Mouse (Mus musculus): ENCODE data around the gene Esrrg. TPM values are rescaled to one million over a fixed set of nuclear protein-coding genes. Genes with fewer than 3 reads are reported as not detected.
A peak's percentile ranks its signal among the peaks of the same experiment; 100 is the strongest.

Esrrg gene
- total and polyA plus RNA-seq, 2 experiments: 1.1 to 4.2 TPM

DNA sequence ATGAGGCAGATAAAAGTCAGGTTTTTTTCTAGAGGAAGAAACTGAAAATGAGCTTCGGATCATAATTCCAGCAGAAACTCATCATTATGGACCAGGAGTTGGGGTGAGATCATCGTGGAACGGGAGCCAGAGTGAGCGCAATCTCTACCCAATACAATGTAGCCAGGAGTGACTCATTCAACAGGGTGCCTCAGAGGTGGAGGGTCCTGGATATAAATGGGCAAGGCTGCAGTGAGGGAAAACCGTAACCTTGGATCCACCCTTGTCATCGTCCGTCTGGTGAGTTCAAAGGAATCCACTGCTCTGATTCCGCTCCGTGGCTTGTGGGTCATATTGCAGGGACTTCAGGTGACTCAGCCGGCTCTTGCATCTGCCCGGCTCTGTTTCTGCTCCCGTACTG lies 131.9 kb downstream of the Esrrg start:
- Histone ChIP-seq H3K27me3 (ENCODE audit: control insufficient read depth, insufficient read depth, low read length) (no peaks in the 10 kb centered on the region), H3K9ac (ENCODE audit: low read depth, low read length) (no peak overlapping the region), H3K4me1 (ENCODE audit: control insufficient read depth, insufficient read depth, low read length) (peaks cover 3% of the 10 kb centered on the region), H3K79me2 (ENCODE audit: control insufficient read depth, insufficient read depth, low read length) (0 out of 2 replicates have a peak, but pooled peaks cover 3% of the 10 kb centered on the region), H3K36me3 (ENCODE audit: control insufficient read depth, insufficient read depth, low read length) (no peaks in the 10 kb centered on the region), H3K4me3 (ENCODE audit: insufficient read depth, low read depth, low read length) (no peak overlapping the region), H3K27ac (replicated peaks; ENCODE audit: insufficient read depth, low read depth, low read length) (no peak overlapping the region)
- TF ChIP-seq CTCF (IDR thresholded peaks at IDR 0.05; ENCODE audit: low read depth, low read length) (no peak), POLR2A (IDR thresholded peaks at IDR 0.05; ENCODE audit: extremely low read depth, insufficient read depth, low read length) (no peak)
- 90% methylated on average over 12 of the region's 12 CpGs for WGBS
- DNase-seq (ENCODE audit: extremely low read depth, low read depth, low spot score): no peak

- Histone ChIP-seq H3K9ac (ENCODE audit: low read depth, low read length) (no peak overlapping the region), H3K79me2 (ENCODE audit: control insufficient read depth, insufficient read depth, low read length) (0 out of 2 replicates have a peak, but pooled peaks cover 3% of the 10 kb centered on the region), H3K4me1 (ENCODE audit: control insufficient read depth, insufficient read depth, low read length) (peaks cover 3% of the 10 kb centered on the region), H3K27me3 (ENCODE audit: control insufficient read depth, insufficient read depth, low read length) (no peaks in the 10 kb centered on the region), H3K4me3 (ENCODE audit: insufficient read depth, low read depth, low read length) (no peak overlapping the region), H3K36me3 (ENCODE audit: control insufficient read depth, insufficient read depth, low read length) (no peaks in the 10 kb centered on the region), H3K27ac (replicated peaks; ENCODE audit: insufficient read depth, low read depth, low read length) (no peak overlapping the region)
- TF ChIP-seq POLR2A (IDR thresholded peaks at IDR 0.05; ENCODE audit: extremely low read depth, insufficient read depth, low read length): no peak
- TF ChIP-seq CTCF (IDR thresholded peaks at IDR 0.05; ENCODE audit: low read depth, low read length): no peak
- WGBS: 94% methylated on average over 7 of the region's 7 CpGs
- no peak for DNase-seq (ENCODE audit: extremely low read depth, low read depth, low spot score)
Observed at GRCm38 (mm10) chr1:187741306-187741705, 132.7 kb downstream of the Esrrg start.

DNA sequence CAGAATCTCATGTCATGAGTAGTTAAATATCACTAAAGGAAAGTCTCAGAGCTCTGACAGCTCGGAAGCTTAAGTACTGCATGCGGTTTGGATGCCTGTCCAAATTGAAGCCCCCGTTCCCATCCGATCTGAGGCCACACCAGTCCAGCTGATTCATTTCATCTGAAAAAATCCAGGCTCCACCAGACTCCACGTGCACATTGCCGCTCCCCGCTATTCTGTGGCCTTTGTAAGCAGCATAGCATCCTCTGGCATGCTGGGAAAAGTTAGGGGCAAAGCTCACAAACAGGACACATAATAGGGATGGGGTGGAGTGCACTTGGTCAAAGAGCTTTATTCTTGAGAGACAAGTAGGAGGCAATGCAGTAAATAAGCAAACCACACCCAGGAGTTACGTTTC lies 133.5 kb downstream of the Esrrg start:
- H3K27ac ChIP-seq (replicated peaks; ENCODE audit: insufficient read depth, low read depth, low read length): no peak overlapping the region
- H3K4me3 ChIP-seq (ENCODE audit: insufficient read depth, low read depth, low read length): no peak overlapping the region
- no peak overlapping the region for H3K9ac ChIP-seq (ENCODE audit: low read depth, low read length)
- no peak for DNase-seq (ENCODE audit: extremely low read depth, low read depth, low spot score)
- no peaks in the 10 kb centered on the region for H3K27me3 ChIP-seq (ENCODE audit: control insufficient read depth, insufficient read depth, low read length)
- H3K4me1 ChIP-seq (ENCODE audit: control insufficient read depth, insufficient read depth, low read length): peaks cover 3% of the 10 kb centered on the region
- H3K36me3 ChIP-seq (ENCODE audit: control insufficient read depth, insufficient read depth, low read length): no peaks in the 10 kb centered on the region
- H3K79me2 ChIP-seq (ENCODE audit: control insufficient read depth, insufficient read depth, low read length): 0 out of 2 replicates have a peak, but pooled peaks cover 3% of the 10 kb centered on the region
- whole genome bisulfite sequencing: 90% methylated on average over 8 of the region's 8 CpGs
- TF ChIP-seq POLR2A (IDR thresholded peaks at IDR 0.05; ENCODE audit: extremely low read depth, insufficient read depth, low read length): no peak
- TF ChIP-seq CTCF (IDR thresholded peaks at IDR 0.05; ENCODE audit: low read depth, low read length): no peak

GRCm38 (mm10) chr1:187749294-187749693 lies 140.7 kb downstream of the Esrrg start:
- H3K36me3 ChIP-seq (ENCODE audit: control insufficient read depth, insufficient read depth, low read length): no peaks in the 10 kb centered on the region
- H3K27me3 ChIP-seq (ENCODE audit: control insufficient read depth, insufficient read depth, low read length): no peaks in the 10 kb centered on the region
- TF ChIP-seq POLR2A (IDR thresholded peaks at IDR 0.05; ENCODE audit: extremely low read depth, insufficient read depth, low read length) (no peak), CTCF (IDR thresholded peaks at IDR 0.05; ENCODE audit: low read depth, low read length) (no peak)
- DNase-seq (ENCODE audit: extremely low read depth, low read depth, low spot score): no peak
- H3K4me1 ChIP-seq (ENCODE audit: control insufficient read depth, insufficient read depth, low read length): no peaks in the 10 kb centered on the region
- 90% methylated on average over 3 of the region's 3 CpGs for WGBS
- no peak overlapping the region for H3K4me3 ChIP-seq (ENCODE audit: insufficient read depth, low read depth, low read length)
- H3K79me2 ChIP-seq (ENCODE audit: control insufficient read depth, insufficient read depth, low read length): no peaks in the 10 kb centered on the region
- H3K9ac ChIP-seq (ENCODE audit: low read depth, low read length): no peak overlapping the region
- no peak overlapping the region for H3K27ac ChIP-seq (replicated peaks; ENCODE audit: insufficient read depth, low read depth, low read length)

DNA sequence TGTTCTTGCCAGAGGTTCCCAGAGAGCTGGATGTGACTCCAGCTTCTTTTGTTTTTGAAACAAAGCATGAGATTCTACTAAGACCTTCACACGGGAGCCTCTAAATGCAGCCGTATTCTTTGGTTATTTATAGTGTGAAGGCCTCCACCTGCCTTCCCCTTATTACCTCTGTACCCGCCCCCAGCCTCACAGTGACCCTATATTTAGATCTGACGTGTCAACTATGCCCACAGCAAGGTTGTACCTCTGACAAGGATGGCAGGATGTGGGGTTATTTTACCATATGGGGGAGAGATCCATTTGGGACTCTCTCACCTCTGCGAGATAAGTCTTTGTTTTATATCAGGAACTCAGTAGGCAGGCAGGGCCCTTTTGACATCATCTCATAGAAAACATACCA lies 141.3 kb downstream of the Esrrg start:
- WGBS: 89% methylated on average over 5 of the region's 5 CpGs
- H3K36me3 ChIP-seq (ENCODE audit: control insufficient read depth, insufficient read depth, low read length): no peaks in the 10 kb centered on the region
- no peaks in the 10 kb centered on the region for H3K79me2 ChIP-seq (ENCODE audit: control insufficient read depth, insufficient read depth, low read length)
- no peak overlapping the region for H3K9ac ChIP-seq (ENCODE audit: low read depth, low read length)
- TF ChIP-seq CTCF (IDR thresholded peaks at IDR 0.05; ENCODE audit: low read depth, low read length) (no peak), POLR2A (IDR thresholded peaks at IDR 0.05; ENCODE audit: extremely low read depth, insufficient read depth, low read length) (no peak)
- H3K27ac ChIP-seq (replicated peaks; ENCODE audit: insufficient read depth, low read depth, low read length): no peak overlapping the region
- no peaks in the 10 kb centered on the region for H3K27me3 ChIP-seq (ENCODE audit: control insufficient read depth, insufficient read depth, low read length)
- no peak for DNase-seq (ENCODE audit: extremely low read depth, low read depth, low spot score)
- H3K4me1 ChIP-seq (ENCODE audit: control insufficient read depth, insufficient read depth, low read length): no peaks in the 10 kb centered on the region
- no peak overlapping the region for H3K4me3 ChIP-seq (ENCODE audit: insufficient read depth, low read depth, low read length)

GRCm38 (mm10) chr1:187755528-187755927 lies 146.9 kb downstream of the Esrrg start:
- WGBS: 46% methylated on average over 13 of the region's 13 CpGs
- Histone ChIP-seq H3K9ac (ENCODE audit: low read depth, low read length) (no peak overlapping the region), H3K27me3 (ENCODE audit: control insufficient read depth, insufficient read depth, low read length) (no peaks in the 10 kb centered on the region), H3K27ac (replicated peaks; ENCODE audit: insufficient read depth, low read depth, low read length) (peak overlapping the region; percentile 27), H3K36me3 (ENCODE audit: control insufficient read depth, insufficient read depth, low read length) (no peaks in the 10 kb centered on the region), H3K4me3 (ENCODE audit: insufficient read depth, low read depth, low read length) (no peak overlapping the region), H3K79me2 (ENCODE audit: control insufficient read depth, insufficient read depth, low read length) (no peaks in the 10 kb centered on the region), H3K4me1 (ENCODE audit: control insufficient read depth, insufficient read depth, low read length) (peaks cover 25% of the 10 kb centered on the region)
- TF ChIP-seq POLR2A (IDR thresholded peaks at IDR 0.05; ENCODE audit: extremely low read depth, insufficient read depth, low read length): no peak
- peak; percentile 81 for DNase-seq (ENCODE audit: extremely low read depth, low read depth, low spot score)

Data from liver, adult 2 months (tissue).